Mouse (Mus musculus) cerebellum, postnatal 4 days (tissue): ENCODE data around the gene Tapt1.
"Not testable (repeated sequence)": the region's sequence is repeated elsewhere in the genome, so short reads cannot be mapped to it uniquely, and the experiment has no call there.

Source experiments
- DNase-seq, 2 experiments: peaks; one replicate each; pipeline ENCODE4 v3.0.0; 2022; ENCODE audit warnings: low spot score in 2 of 2, mixed read lengths in 1 of 2

Tapt1 gene

GRCm38 (mm10) chr5:44226521-44227461 is at the start of gene Tapt1:
Tapt1 (minus strand) TSS chr5:44226626.
- peak; percentile 67 to 85 for DNase-seq

- DNase-seq = no peak
Measured at GRCm38 (mm10) chr5:44271564-44271963, 45.1 kb upstream of the Tapt1 start.

- DNase-seq = not testable (repeated sequence)
Measured at GRCm38 (mm10) chr5:44268524-44268923, 42.1 kb upstream of the Tapt1 start.

GRCm38 (mm10) chr5:44261691-44262090 is 35.3 kb upstream of the Tapt1 start:
- DNase-seq = no peak

GRCm38 (mm10) chr5:44261172-44261571 is 34.7 kb upstream of the Tapt1 start:
- no peak for DNase-seq

GRCm38 (mm10) chr5:44259678-44260077 is 33.3 kb upstream of the Tapt1 start:
- DNase-seq = no peak

GRCm38 (mm10) chr5:44258163-44258562 is 31.7 kb upstream of the Tapt1 start:
- DNase-seq = no peak

- DNase-seq = no peak
Measured at GRCm38 (mm10) chr5:44257401-44257800, 31.0 kb upstream of the Tapt1 start.

GRCm38 (mm10) chr5:44256512-44256911 is 30.1 kb upstream of the Tapt1 start:
- DNase-seq = no peak

GRCm38 (mm10) chr5:44255756-44256398 is 29.5 kb upstream of the Tapt1 start:
- no peak for DNase-seq

- no peak for DNase-seq
Measured at GRCm38 (mm10) chr5:44253449-44253848, 27.0 kb upstream of the Tapt1 start.

- no peak for DNase-seq
Measured at GRCm38 (mm10) chr5:44252395-44252794, 26.0 kb upstream of the Tapt1 start.

GRCm38 (mm10) chr5:44250211-44250955 is 24.0 kb upstream of the Tapt1 start:
- DNase-seq = peak in 1 of 2 experiments; percentile 8

GRCm38 (mm10) chr5:44249363-44249762 is 22.9 kb upstream of the Tapt1 start:
- no peak for DNase-seq

- no peak for DNase-seq
Measured at GRCm38 (mm10) chr5:44246493-44247217, 20.2 kb upstream of the Tapt1 start.

- no peak for DNase-seq
Measured at GRCm38 (mm10) chr5:44244894-44245423, 18.5 kb upstream of the Tapt1 start.

- no peak for DNase-seq
Measured at GRCm38 (mm10) chr5:44242828-44243227, 16.4 kb upstream of the Tapt1 start.

GRCm38 (mm10) chr5:44241726-44242125 is 15.3 kb upstream of the Tapt1 start:
- DNase-seq = no peak

GRCm38 (mm10) chr5:44239187-44240136 is 13.0 kb upstream of the Tapt1 start:
- no peak for DNase-seq

GRCm38 (mm10) chr5:44238201-44238600 is 11.8 kb upstream of the Tapt1 start:
- no peak for DNase-seq
